Mouse (Mus musculus) heart, embryonic 14.5 days (tissue): ENCODE measurements around the gene Ddx28. TPM values are rescaled to one million over a fixed set of nuclear protein-coding genes. Genes with fewer than 3 reads are reported as not detected.

Experiments used
- ATAC-seq: fragments of 200-750 bp; cut with Nextera tagmentation; 2 replicates; pipeline ENCODE4 v1.8.0; 2017; ENCODE audit warnings: low read depth, moderate TSS enrichment; ENCODE audit not compliant: insufficient number of reproducible peaks, insufficient read depth, low FRiP score
- H3K27ac ChIP-seq, 2 experiments: fragments of 200-500 bp in 1 of 2; fragments of 300-500 bp in 1 of 2; sonication (generic) in 1 of 2; replicated peaks in 1 of 2; 2 replicates each; pipeline ENCODE4 v1.5.1; 2012 to 2014; ENCODE audit warnings: low read depth in 2 of 2, low read length in 2 of 2, control low read depth in 1 of 2, mild to moderate bottlenecking in 1 of 2, mixed read lengths in 1 of 2; ENCODE audit not compliant: control insufficient read depth in 1 of 2, insufficient read depth in 1 of 2
- H3K27me3 ChIP-seq: fragments of 300-500 bp; sonication (generic); 2 replicates; pipeline ENCODE4 v1.6.1; 2014; ENCODE audit warnings: mild to moderate bottlenecking, low read length, control low read depth; ENCODE audit not compliant: control insufficient read depth, insufficient read depth
- H3K36me3 ChIP-seq: fragments of 300-500 bp; sonication (generic); 2 replicates; pipeline ENCODE4 v1.6.1; 2014; ENCODE audit warnings: mild to moderate bottlenecking, control low read depth, low read length, mixed read lengths; ENCODE audit not compliant: control insufficient read depth, insufficient read depth
- H3K4me1 ChIP-seq, 2 experiments: fragments of 200-500 bp in 1 of 2; fragments of 300-500 bp in 1 of 2; sonication (generic) in 1 of 2; 2 replicates each; pipeline ENCODE4 v1.6.1; 2012 to 2014; ENCODE audit warnings: low read length in 2 of 2, control low read depth in 1 of 2, mixed read lengths in 1 of 2; ENCODE audit not compliant: control insufficient read depth in 2 of 2, insufficient read depth in 2 of 2
- H3K4me2 ChIP-seq: fragments of 300-500 bp; sonication (generic); 2 replicates; pipeline ENCODE4 v1.6.1; 2014; ENCODE audit warnings: mild to moderate bottlenecking, low read length
- H3K4me3 ChIP-seq, 2 experiments: fragments of 200-500 bp in 1 of 2; fragments of 300-500 bp in 1 of 2; sonication (generic) in 1 of 2; 2 replicates each; pipeline ENCODE4 v1.5.1; 2012 to 2014; ENCODE audit warnings: low read length in 2 of 2, mild to moderate bottlenecking in 2 of 2, control low read depth in 1 of 2, low read depth in 1 of 2, moderate library complexity in 1 of 2; ENCODE audit not compliant: control insufficient read depth in 1 of 2, insufficient read depth in 1 of 2
- H3K9ac ChIP-seq: fragments of 300-500 bp; sonication (generic); 2 replicates; pipeline ENCODE4 v1.6.1; 2014; ENCODE audit warnings: mild to moderate bottlenecking, low read length
- H3K9me3 ChIP-seq: fragments of 300-500 bp; sonication (generic); 2 replicates; pipeline ENCODE4 v1.6.1; 2016; ENCODE audit warnings: low read length, control low read depth; ENCODE audit not compliant: control insufficient read depth
- WGBS: fragments of 180-500 bp; shearing (Covaris S2); extraction: QIAGEN DNeasy Blood & Tissue Kit; methylation state at CpG from one replicate; pipeline ENCODE4 v1.1.7; 2014; 5-methylcytosine and 5-hydroxymethylcytosine counted together
- polyA plus RNA-seq: library from polyadenylated mRNA; unstranded; fragments of >200 nt; fragmentation: Nextera tagmentation; extraction: Ambion mirVana; gene quantifications from 2 replicates; pipeline ENCODE4 v1.2.1, GENCODE M21; 2014

The Ddx28 gene
- polyA plus RNA-seq, 1 experiment from 2014 or later = 13.1 TPM

DNA sequence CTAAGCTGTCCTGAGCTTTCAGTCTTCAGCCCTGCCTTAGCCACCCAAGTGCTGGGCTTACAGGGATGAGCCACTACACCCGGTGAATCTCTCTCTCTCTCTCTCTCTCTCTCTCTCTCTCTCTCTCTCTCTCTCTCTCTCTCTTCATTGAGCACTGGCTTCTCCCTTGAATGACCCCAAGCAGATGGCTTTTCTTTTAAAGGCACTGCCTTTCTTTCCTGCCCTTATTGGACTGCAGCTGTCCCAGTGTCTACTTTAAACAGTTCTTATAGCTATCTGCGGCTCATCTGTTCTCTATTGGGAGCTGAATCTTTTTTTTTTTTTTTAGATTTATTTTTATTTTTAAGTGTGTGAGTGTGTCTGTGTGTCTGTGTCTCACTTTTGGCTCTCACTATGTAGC, 31.4 kb upstream of the Ddx28 start:
- ATAC-seq = no peak
- Histone ChIP-seq H3K9ac (no peak overlapping the region), H3K36me3 (0 out of 2 replicates have a peak, but pooled peaks cover 3% of the 10 kb centered on the region), H3K9me3 (no peaks in the 10 kb centered on the region), H3K4me3 (no peak overlapping the region), H3K27ac (no peak overlapping the region), H3K27me3 (no peaks in the 10 kb centered on the region), H3K4me1 (no peaks in the 10 kb centered on the region), H3K4me2 (no peak overlapping the region)
- WGBS = 78% methylated on average over 2 of the region's 2 CpGs

DNA sequence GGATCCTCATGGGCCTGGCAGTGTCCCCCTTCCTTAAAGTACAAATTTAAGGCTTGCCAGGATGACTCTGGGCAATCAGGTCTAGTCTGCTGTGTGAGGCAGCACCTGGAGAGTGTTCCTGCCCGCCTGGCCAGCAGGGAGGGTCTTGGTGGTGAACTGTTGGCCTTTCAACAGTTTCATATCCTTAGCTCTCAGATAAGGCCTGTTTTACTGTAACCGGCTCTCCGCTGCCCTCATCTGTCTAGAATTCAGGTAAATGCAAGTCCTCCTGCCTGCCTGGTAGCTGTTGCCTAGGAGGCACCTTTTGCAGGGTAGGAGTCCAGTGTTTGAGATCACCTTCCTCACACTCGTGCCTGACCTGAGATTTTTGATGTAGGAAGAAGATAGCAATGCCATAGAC, 28.5 kb upstream of the Ddx28 start:
- no peak for ATAC-seq
- WGBS = 55% methylated on average over 4 of the region's 4 CpGs

DNA sequence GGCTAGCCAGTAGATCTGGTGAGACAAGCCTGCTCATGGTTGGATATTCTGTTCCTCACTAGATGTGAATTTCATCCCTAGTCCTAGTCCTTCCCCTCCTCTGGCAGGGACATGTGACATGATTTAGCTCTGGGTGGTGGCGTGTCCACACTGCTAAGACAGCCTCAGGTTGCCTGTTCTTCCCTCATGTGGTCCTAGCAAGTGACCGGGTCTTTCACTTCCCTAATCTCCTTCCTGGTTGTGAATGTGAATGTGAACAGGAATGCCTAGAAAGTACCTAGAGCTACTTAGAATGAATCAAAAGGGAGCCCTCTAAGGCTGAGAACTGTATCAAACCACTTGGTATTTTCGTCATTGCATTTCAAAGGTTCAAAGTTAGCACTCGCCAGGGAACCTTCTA, 27.9 kb upstream of the Ddx28 start:
- 80% methylated on average over 4 of the region's 4 CpGs for WGBS
- H3K27me3 ChIP-seq = no peaks in the 10 kb centered on the region
- no peak overlapping the region for H3K4me2 ChIP-seq
- no peak overlapping the region for H3K9ac ChIP-seq
- no peaks in the 10 kb centered on the region for H3K4me1 ChIP-seq
- H3K9me3 ChIP-seq = no peaks in the 10 kb centered on the region
- H3K36me3 ChIP-seq = peaks cover 17% of the 10 kb centered on the region; the same call in 1 of the 2 replicates
- H3K4me3 ChIP-seq = no peak overlapping the region
- no peak overlapping the region for H3K27ac ChIP-seq
- no peak for ATAC-seq

More for the DNA sequence above, 28.5 kb upstream of the Ddx28 start:
- Histone ChIP-seq H3K9ac (no peak overlapping the region), H3K27ac (no peak overlapping the region), H3K4me3 (no peak overlapping the region), H3K9me3 (no peaks in the 10 kb centered on the region), H3K27me3 (no peaks in the 10 kb centered on the region), H3K36me3 (peaks cover 17% of the 10 kb centered on the region; the same call in 1 of the 2 replicates), H3K4me1 (no peaks in the 10 kb centered on the region), H3K4me2 (no peak overlapping the region)

DNA sequence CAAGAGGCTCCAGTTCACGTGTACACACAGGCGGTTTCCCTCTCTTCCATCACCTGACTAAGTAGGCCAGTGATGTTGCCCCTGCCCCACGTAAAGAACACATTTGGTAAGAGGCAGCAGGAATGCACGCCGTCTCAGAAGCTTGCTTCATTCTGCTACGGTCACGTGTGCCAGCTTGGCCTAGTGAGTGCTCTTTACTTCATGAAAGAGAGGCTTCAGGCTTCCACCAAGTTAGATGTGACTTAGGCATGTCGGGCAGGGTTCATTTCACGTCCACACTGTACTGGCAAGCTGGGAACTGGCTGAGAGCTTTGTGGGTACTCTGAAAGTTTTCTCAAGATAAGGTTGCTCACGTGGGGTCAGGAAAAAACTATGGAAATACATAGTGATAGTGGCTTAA, 27.0 kb upstream of the Ddx28 start:
- no peak for ATAC-seq
- 88% methylated on average over 10 of the region's 10 CpGs for WGBS
- no peaks in the 10 kb centered on the region for H3K4me1 ChIP-seq
- no peaks in the 10 kb centered on the region for H3K9me3 ChIP-seq
- no peak overlapping the region for H3K9ac ChIP-seq
- H3K4me3 ChIP-seq = no peak overlapping the region
- H3K4me2 ChIP-seq = no peak overlapping the region
- peaks cover 17% of the 10 kb centered on the region; the same call in 1 of the 2 replicates for H3K36me3 ChIP-seq
- no peak overlapping the region for H3K27ac ChIP-seq
- no peaks in the 10 kb centered on the region for H3K27me3 ChIP-seq

DNA sequence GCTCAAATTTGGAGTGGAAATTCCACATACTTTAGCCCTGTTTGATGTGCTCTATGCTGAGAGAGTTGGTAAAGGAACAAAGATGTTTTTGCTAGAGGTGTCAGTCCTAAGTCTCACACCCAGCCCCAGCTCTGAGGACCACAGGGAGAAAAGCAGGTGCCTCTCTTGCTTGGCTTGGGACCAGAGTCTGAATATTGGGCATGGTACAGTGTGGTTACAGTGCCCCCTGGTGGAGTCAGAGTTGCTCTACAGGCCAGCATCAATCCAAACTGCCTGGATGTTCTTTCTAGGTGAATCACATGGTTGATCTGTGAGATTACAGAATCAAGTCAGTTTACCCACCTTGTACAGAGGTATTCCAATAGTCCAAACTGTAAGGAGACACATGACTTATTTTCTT, 10.8 kb upstream of the Ddx28 start:
- Histone ChIP-seq H3K27ac (no peak overlapping the region), H3K9me3 (no peaks in the 10 kb centered on the region), H3K27me3 (no peaks in the 10 kb centered on the region), H3K4me1 (no peaks in the 10 kb centered on the region), H3K9ac (no peak overlapping the region), H3K4me2 (no peak overlapping the region), H3K36me3 (peaks cover 31% of the 10 kb centered on the region), H3K4me3 (no peak overlapping the region)
- no peak for ATAC-seq

DNA sequence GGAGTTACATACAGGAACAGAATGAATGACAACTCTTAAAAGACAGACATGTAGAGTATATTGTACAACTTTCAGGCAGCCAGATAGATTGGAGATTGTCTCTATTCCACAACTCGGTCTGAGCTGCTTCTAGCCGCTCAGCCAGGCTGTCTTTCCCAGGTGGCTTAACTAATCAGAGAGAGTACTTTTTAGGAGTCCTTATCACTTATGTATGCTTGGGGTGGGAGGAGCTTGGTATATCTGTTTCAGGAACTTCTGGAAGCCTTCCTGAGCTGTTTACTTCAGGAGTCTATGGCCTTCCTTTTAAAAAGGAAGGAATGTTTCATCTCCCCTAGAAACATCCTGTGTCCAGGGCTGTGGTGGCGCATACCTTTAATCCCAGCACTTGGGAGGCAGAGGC, 6.4 kb upstream of the Ddx28 start:
- WGBS = 63% methylated on average over 3 of the region's 3 CpGs
- Histone ChIP-seq H3K27ac (no peak overlapping the region), H3K4me1 (no peaks in the 10 kb centered on the region), H3K4me2 (no peak overlapping the region), H3K27me3 (no peaks in the 10 kb centered on the region), H3K36me3 (peaks cover 27% of the 10 kb centered on the region), H3K4me3 (no peak overlapping the region), H3K9ac (no peak overlapping the region), H3K9me3 (no peaks in the 10 kb centered on the region)
- ATAC-seq = no peak

DNA sequence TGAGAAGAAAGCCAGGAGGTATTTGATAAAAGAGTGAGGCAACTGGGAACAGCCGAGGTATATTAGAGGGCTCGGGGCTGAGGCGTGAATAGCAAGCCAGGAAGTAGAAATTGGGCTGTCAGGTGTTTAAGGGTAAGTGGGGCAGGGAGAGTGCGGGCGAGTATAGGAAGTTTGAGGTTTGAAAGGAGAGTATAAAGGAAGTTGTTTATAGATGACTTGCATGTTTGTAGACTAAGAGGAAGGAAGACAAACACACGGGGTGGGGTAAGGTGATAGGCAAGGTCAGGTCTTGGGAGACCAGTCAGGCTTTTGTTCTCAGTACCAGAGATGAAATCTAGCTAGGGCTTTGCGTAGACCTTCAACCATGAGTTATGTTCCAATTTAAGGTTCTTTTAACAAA, 5.4 kb upstream of the Ddx28 start:
- Histone ChIP-seq H3K9me3 (no peaks in the 10 kb centered on the region), H3K4me3 (no peak overlapping the region), H3K36me3 (peaks cover 27% of the 10 kb centered on the region), H3K9ac (no peak overlapping the region), H3K4me2 (no peak overlapping the region), H3K27ac (no peak overlapping the region), H3K4me1 (no peaks in the 10 kb centered on the region), H3K27me3 (no peaks in the 10 kb centered on the region)
- 88% methylated on average over 7 of the region's 7 CpGs for WGBS
- no peak for ATAC-seq

DNA sequence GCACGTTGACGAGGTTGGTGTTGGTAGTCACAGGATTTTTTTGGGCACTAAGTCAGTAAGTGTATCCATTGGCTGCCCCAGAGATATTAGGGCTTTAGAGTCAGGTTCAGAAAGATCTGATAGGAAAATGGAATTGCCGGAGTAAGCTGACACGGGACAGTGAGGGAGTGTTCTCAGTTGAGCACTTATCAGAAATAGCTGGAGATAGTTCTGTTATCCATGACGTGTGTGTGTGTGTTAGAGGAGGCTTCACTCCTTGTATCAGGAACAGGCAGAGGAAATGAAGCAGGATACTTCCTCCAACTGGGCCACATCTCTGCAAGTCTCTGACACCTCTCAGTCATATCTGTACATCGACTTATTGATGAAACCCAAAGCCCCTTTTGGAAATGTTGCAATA, 4.6 kb upstream of the Ddx28 start:
- H3K9ac ChIP-seq = no peak overlapping the region
- no peak overlapping the region for H3K4me2 ChIP-seq
- 73% methylated on average over 6 of the region's 6 CpGs for WGBS
- peaks cover 27% of the 10 kb centered on the region for H3K36me3 ChIP-seq
- H3K27me3 ChIP-seq = no peaks in the 10 kb centered on the region
- H3K4me1 ChIP-seq = peaks cover 3 to 4% of the 10 kb centered on the region in 2 experiments; a peak in 1 of 4 replicates
- no peak overlapping the region for H3K27ac ChIP-seq
- no peak for ATAC-seq
- H3K4me3 ChIP-seq = no peak overlapping the region
- no peaks in the 10 kb centered on the region for H3K9me3 ChIP-seq
